Mouse (Mus musculus) adipocyte (in vitro differentiated cells): ENCODE results near the gene Copz1.
A peak's percentile ranks its signal among the peaks of the same experiment; 100 is the strongest.

Experiments used
- DNase-seq: peaks from one replicate; pipeline ENCODE4 v3.0.0-alpha.2; 2016; ENCODE audit warnings: low spot score

The Copz1 gene

GRCm38 (mm10) chr15:103310365-103310910 lies 37.9 kb downstream of the Copz1 start, which contains the start of gene Gpr84:
Gpr84 (minus strand) TSS chr15:103310612.
- no peak for DNase-seq

- DNase-seq, result peak; percentile 89
These were observed 41.1 kb downstream of the Copz1 start for GRCm38 (mm10) chr15:103313495-103314095.

- DNase-seq, result no peak
These were observed 41.7 kb downstream of the Copz1 start for GRCm38 (mm10) chr15:103314181-103314580.

- DNase-seq, result no peak
These were observed 42.5 kb downstream of the Copz1 start for GRCm38 (mm10) chr15:103315011-103315502.

- no peak for DNase-seq
These were observed 43.7 kb downstream of the Copz1 start for GRCm38 (mm10) chr15:103315979-103316776.

- no peak for DNase-seq
These were observed 44.6 kb downstream of the Copz1 start for GRCm38 (mm10) chr15:103317120-103317519.

GRCm38 (mm10) chr15:103317731-103318130 lies 45.2 kb downstream of the Copz1 start:
- no peak for DNase-seq

- DNase-seq, result no peak
These were observed 45.8 kb downstream of the Copz1 start for GRCm38 (mm10) chr15:103318201-103318816.

GRCm38 (mm10) chr15:103321076-103321475 lies 48.6 kb downstream of the Copz1 start:
- peak; percentile 64 for DNase-seq

GRCm38 (mm10) chr15:103322396-103322795 lies 49.9 kb downstream of the Copz1 start:
- DNase-seq, result no peak

- no peak for DNase-seq
These were observed 50.5 kb downstream of the Copz1 start for GRCm38 (mm10) chr15:103323070-103323454.

GRCm38 (mm10) chr15:103323455-103324247 lies 51.1 kb downstream of the Copz1 start:
- DNase-seq, result peak; percentile 90

- no peak for DNase-seq
These were observed 60.6 kb downstream of the Copz1 start for GRCm38 (mm10) chr15:103333081-103333615.

- DNase-seq, result no peak
These were observed 61.2 kb downstream of the Copz1 start for GRCm38 (mm10) chr15:103333738-103334137.

- no peak for DNase-seq
These were observed 61.7 kb downstream of the Copz1 start for GRCm38 (mm10) chr15:103334194-103334593.

GRCm38 (mm10) chr15:103335040-103335439 lies 62.5 kb downstream of the Copz1 start:
- DNase-seq, result no peak

- DNase-seq, result no peak
These were observed 63.1 kb downstream of the Copz1 start for GRCm38 (mm10) chr15:103335488-103336235.

- DNase-seq, result no peak
These were observed 64.6 kb downstream of the Copz1 start for GRCm38 (mm10) chr15:103336996-103337667.

GRCm38 (mm10) chr15:103338829-103339165 lies 66.3 kb downstream of the Copz1 start:
- no peak for DNase-seq
